Mouse (Mus musculus) G1E (cell line): ENCODE data around the gene Gm36245.

Experiments
- CTCF ChIP-seq: IDR thresholded peaks from 2 replicates; pipeline ENCODE4 v1.5.1; 2012; ENCODE audit warnings: low read depth, low read length, inconsistent platforms, mixed read lengths
- GATA1 ChIP-seq: IDR thresholded peaks from 2 replicates; pipeline ENCODE4 v1.6.1; 2012; ENCODE audit warnings: borderline replicate concordance, low read length, inconsistent platforms, mixed read lengths
- POLR2AphosphoS5 ChIP-seq: IDR thresholded peaks from 2 replicates; pipeline ENCODE4 v1.6.1; 2012; ENCODE audit warnings: low read depth, low read length, inconsistent platforms; ENCODE audit not compliant: insufficient replicate concordance
- TAL1 ChIP-seq: conservative IDR thresholded peaks from 2 replicates; pipeline ENCODE4 v1.6.1; 2012; ENCODE audit warnings: low read depth, low read length, inconsistent platforms, mixed read lengths

DNA sequence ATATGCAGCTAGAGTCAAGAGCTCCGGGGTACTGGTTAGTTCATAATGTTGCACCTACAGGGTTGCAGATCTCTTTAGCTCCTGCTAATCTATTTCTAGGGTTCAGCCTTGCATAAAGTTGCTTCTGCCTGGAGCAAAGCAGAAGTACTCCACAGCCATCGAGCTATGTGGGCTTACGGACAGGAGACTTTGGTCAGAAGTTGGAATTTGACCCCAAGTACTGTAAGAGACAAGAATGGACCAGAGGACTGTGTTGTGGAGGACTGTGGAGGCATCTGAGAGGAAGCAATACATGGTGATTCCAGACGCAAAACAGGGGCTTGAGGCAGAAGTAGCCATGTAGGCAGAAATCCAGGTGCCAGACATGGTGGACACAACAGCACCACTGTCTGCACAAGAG is 19.7 kb upstream of the Gm36245 start:
- TF ChIP-seq CTCF (no peak), GATA1 (no peak), POLR2AphosphoS5 (no peak), TAL1 (no peak)
